Mouse (Mus musculus) forebrain, embryonic 15.5 days (tissue): Measurements from ENCODE around the gene Moap1. TPM values are rescaled to one million over a fixed set of nuclear protein-coding genes. Genes with fewer than 3 reads are reported as not detected.
A peak's percentile ranks its signal among the peaks of the same experiment; 100 is the strongest.

Experiments used
- ATAC-seq: fragments of 200-750 bp; cut with Nextera tagmentation; replicated peaks from 2 replicates; pipeline ENCODE4 v1.8.0; 2017; ENCODE audit warnings: mild to moderate bottlenecking, moderate TSS enrichment, moderate library complexity
- H3K27ac ChIP-seq: fragments of 300-500 bp; sonication (generic); replicated peaks from 2 replicates; pipeline ENCODE4 v1.5.1; 2015; ENCODE audit warnings: mild to moderate bottlenecking, inconsistent platforms
- H3K27me3 ChIP-seq: fragments of 300-500 bp; sonication (generic); 2 replicates; pipeline ENCODE4 v1.6.1; 2015; ENCODE audit warnings: inconsistent platforms
- H3K36me3 ChIP-seq: fragments of 300-500 bp; sonication (generic); 2 replicates; pipeline ENCODE4 v1.6.1; 2015; ENCODE audit warnings: mild to moderate bottlenecking, inconsistent platforms
- H3K4me1 ChIP-seq: fragments of 300-500 bp; sonication (generic); 2 replicates; pipeline ENCODE4 v1.6.1; 2015; ENCODE audit warnings: inconsistent platforms
- H3K4me2 ChIP-seq: fragments of 300-500 bp; sonication (generic); replicated peaks from 2 replicates; pipeline ENCODE4 v1.6.1; 2015; ENCODE audit warnings: mild to moderate bottlenecking, inconsistent platforms
- H3K4me3 ChIP-seq: fragments of 300-500 bp; sonication (generic); 2 replicates; pipeline ENCODE4 v1.5.1; 2015; ENCODE audit warnings: mild to moderate bottlenecking, inconsistent platforms
- H3K9ac ChIP-seq: fragments of 300-500 bp; sonication (generic); replicated peaks from 2 replicates; pipeline ENCODE4 v1.6.1; 2015; ENCODE audit warnings: mild to moderate bottlenecking, inconsistent platforms
- H3K9me3 ChIP-seq: fragments of 300-500 bp; sonication (generic); 2 replicates; pipeline ENCODE4 v1.6.1; 2016; ENCODE audit warnings: inconsistent platforms
- WGBS: fragments of 180-500 bp; shearing (Covaris S2); methylation state at CpG from one replicate; pipeline ENCODE4 v1.1.7; 2015; ENCODE audit warnings: mixed read lengths; 5-methylcytosine and 5-hydroxymethylcytosine counted together
- polyA plus RNA-seq: library from polyadenylated mRNA; unstranded; fragments of >200 nt; fragmentation: Nextera tagmentation; extraction: Ambion mirVana; gene quantifications from 2 replicates; pipeline ENCODE4 v1.2.1, GENCODE M21; 2015

Gene Moap1
- 48.9 and 53.2 TPM in 2 replicates for polyA plus RNA-seq

DNA sequence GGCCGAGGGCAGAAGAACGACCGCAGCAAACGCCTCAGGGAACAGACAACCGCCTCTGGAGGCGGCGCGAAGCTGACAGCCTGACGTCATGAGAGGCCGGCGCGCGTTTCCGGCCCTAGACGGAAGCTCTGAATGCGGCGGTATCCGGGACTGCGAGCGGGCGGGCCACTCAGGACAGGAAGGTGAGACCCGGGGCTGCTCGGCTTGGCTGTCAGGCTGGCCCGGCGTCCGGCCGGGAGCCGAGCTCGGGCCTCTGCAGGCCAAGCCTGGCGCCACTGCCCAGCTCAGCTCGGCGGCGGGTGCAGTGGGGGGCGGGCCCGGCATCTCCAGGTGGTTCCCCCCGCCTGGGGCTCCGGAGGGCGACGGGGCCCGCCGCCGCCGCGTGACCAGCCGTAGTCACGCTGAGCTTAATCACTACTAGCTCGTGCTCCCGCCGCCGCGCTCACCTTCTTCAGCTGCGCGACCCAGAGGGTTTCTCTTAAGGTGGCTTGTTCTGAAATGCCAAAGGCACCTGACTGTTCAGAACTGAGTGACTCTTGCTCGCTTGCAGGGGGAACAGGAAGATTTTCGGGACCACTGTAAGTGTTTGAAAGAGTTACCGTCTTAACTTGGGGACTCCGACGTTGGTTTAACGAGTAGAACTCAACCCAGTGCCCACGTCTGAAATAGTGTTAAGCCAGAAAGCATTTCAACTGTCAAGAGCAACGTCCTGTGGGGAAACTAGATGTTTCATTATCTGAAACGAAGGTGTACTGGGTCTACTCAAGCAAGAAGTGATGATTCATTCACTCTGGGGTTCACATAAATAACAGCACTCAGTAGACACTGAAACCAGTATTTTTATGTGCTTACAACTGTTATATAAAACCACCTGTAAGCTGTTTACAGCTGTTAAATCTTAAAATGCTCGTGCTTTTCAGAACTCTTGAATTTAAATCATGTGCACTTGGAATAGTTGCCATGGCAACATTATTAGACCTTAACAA lies at the start of gene Moap1, which contains the start of gene Tmem251:
TSS of gene Moap1 (minus strand) at position 73 of the 986 bp plus-strand sequence.
TSS of gene Tmem251 (plus strand) at position 174 of the 986 bp plus-strand sequence.
- H3K9me3 ChIP-seq, result no peaks in the 10 kb centered on the region
- peak within 1 kb of the TSS; percentile 74 for H3K4me3 ChIP-seq
- no peaks in the 10 kb centered on the region for H3K27me3 ChIP-seq
- under 1% methylated on average over 58 of the region's 63 CpGs for WGBS
- H3K36me3 ChIP-seq, result peaks cover 9% of the 10 kb centered on the region; the same call in 1 of the 2 replicates
- H3K9ac ChIP-seq, result peak within 1 kb of the TSS; percentile 83
- peak within 1 kb of the TSS; percentile 92 for H3K27ac ChIP-seq
- peak; percentile 98 for ATAC-seq
- H3K4me2 ChIP-seq, result peak within 1 kb of the TSS; percentile 86
- peaks cover 26% of the 10 kb centered on the region for H3K4me1 ChIP-seq

DNA sequence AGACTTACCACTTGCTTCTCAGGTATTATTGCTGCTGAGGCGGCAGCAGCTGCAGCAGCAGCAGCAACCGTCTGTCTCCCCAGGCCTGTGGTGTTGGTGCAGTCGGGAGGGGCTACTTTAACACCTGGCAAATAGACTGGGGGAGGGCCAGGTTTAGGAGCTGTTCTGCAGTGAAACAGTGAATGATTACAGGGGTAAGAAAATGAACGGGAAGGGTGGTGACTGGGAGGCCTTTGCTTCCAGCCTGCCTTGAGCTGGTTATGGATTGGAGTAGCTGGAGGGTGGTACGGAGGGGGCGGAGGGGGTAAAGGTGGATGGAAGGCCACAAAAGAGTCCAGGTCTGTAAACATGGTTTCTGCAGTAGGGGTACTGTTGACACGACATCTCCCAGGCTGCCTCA lies 44.5 kb upstream of the Moap1 start:
- Histone ChIP-seq H3K4me3 (no peak overlapping the region), H3K27ac (no peak overlapping the region), H3K9ac (no peak overlapping the region), H3K36me3 (peaks cover 62% of the 10 kb centered on the region), H3K27me3 (no peaks in the 10 kb centered on the region), H3K4me1 (no peaks in the 10 kb centered on the region), H3K4me2 (no peak overlapping the region), H3K9me3 (no peaks in the 10 kb centered on the region)
- no peak for ATAC-seq
- 91% methylated on average over 7 of the region's 7 CpGs for WGBS

GRCm38 (mm10) chr12:102785593-102785985 lies 42.1 kb upstream of the Moap1 start:
- peaks cover 46% of the 10 kb centered on the region for H3K36me3 ChIP-seq
- H3K4me3 ChIP-seq, result no peak overlapping the region
- H3K9me3 ChIP-seq, result no peaks in the 10 kb centered on the region
- no peaks in the 10 kb centered on the region for H3K27me3 ChIP-seq
- H3K4me2 ChIP-seq, result no peak overlapping the region
- ATAC-seq, result no peak
- H3K9ac ChIP-seq, result no peak overlapping the region
- 84% methylated on average over 5 of the region's 5 CpGs for WGBS
- H3K27ac ChIP-seq, result no peak overlapping the region
- no peaks in the 10 kb centered on the region for H3K4me1 ChIP-seq

- H3K27me3 ChIP-seq, result no peaks in the 10 kb centered on the region
- ATAC-seq, result no peak
- H3K4me2 ChIP-seq, result no peak overlapping the region
- H3K9ac ChIP-seq, result no peak overlapping the region
- no peaks in the 10 kb centered on the region for H3K4me1 ChIP-seq
- H3K27ac ChIP-seq, result no peak overlapping the region
- no peaks in the 10 kb centered on the region for H3K9me3 ChIP-seq
- H3K36me3 ChIP-seq, result peaks cover 43% of the 10 kb centered on the region
- no peak overlapping the region for H3K4me3 ChIP-seq
- WGBS, result 91% methylated on average over 19 of the region's 19 CpGs
Observed at GRCm38 (mm10) chr12:102784899-102785592, 41.6 kb upstream of the Moap1 start.

GRCm38 (mm10) chr12:102782841-102783240 lies 39.4 kb upstream of the Moap1 start:
- H3K27me3 ChIP-seq, result no peaks in the 10 kb centered on the region
- WGBS, result 95% methylated on average over 5 of the region's 5 CpGs

GRCm38 (mm10) chr12:102779452-102779851 lies 36.0 kb upstream of the Moap1 start:
- Histone ChIP-seq H3K27me3 (no peaks in the 10 kb centered on the region), H3K27ac (no peak overlapping the region), H3K9ac (no peak overlapping the region), H3K36me3 (peaks cover 37% of the 10 kb centered on the region), H3K4me3 (no peak overlapping the region), H3K4me2 (no peak overlapping the region), H3K9me3 (no peaks in the 10 kb centered on the region), H3K4me1 (no peaks in the 10 kb centered on the region)
- ATAC-seq, result no peak
- whole genome bisulfite sequencing, result 59% methylated on average over 3 of the region's 3 CpGs

More at GRCm38 (mm10) chr12:102782841-102783240, 39.4 kb upstream of the Moap1 start:
- no peak overlapping the region for H3K4me2 ChIP-seq
- ATAC-seq, result no peak
- no peak overlapping the region for H3K27ac ChIP-seq
- no peak overlapping the region for H3K9ac ChIP-seq
- H3K4me1 ChIP-seq, result no peaks in the 10 kb centered on the region
- H3K9me3 ChIP-seq, result no peaks in the 10 kb centered on the region
- no peak overlapping the region for H3K4me3 ChIP-seq
- H3K36me3 ChIP-seq, result peaks cover 31% of the 10 kb centered on the region

- WGBS, result 91% methylated on average over 5 of the region's 5 CpGs
- Histone ChIP-seq H3K4me3 (no peak overlapping the region), H3K36me3 (peaks cover 42% of the 10 kb centered on the region), H3K27ac (no peak overlapping the region), H3K4me2 (no peak overlapping the region), H3K9me3 (no peaks in the 10 kb centered on the region), H3K9ac (no peak overlapping the region), H3K4me1 (no peaks in the 10 kb centered on the region), H3K27me3 (no peaks in the 10 kb centered on the region)
- ATAC-seq, result no peak
Observed at GRCm38 (mm10) chr12:102778151-102778550, 34.7 kb upstream of the Moap1 start.

DNA sequence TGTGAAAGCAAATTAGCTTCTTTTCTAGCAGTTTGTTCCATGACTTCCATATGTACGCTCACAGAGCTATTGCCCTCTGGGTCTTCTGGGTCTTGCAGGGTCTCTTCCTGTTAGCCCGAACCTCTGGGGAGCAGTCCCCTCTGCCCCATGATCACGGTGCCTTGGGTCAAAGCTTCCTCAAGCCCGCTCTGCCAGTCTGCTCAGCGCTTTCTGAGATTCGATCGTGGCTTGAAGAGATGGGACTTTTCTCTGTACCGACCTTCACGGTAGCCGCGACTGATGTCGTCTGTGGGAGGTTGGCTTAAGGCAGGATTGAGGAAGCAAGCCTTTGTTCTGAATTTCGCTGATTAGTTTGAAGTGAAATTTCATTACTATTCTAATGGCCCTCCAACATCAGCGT lies 32.6 kb upstream of the Moap1 start:
- H3K9me3 ChIP-seq, result no peaks in the 10 kb centered on the region
- no peak for ATAC-seq
- no peaks in the 10 kb centered on the region for H3K4me1 ChIP-seq
- no peak overlapping the region for H3K27ac ChIP-seq
- no peak overlapping the region for H3K4me3 ChIP-seq
- H3K4me2 ChIP-seq, result no peak overlapping the region
- H3K36me3 ChIP-seq, result peaks cover 61% of the 10 kb centered on the region
- 92% methylated on average over 14 of the region's 14 CpGs for WGBS
- H3K27me3 ChIP-seq, result no peaks in the 10 kb centered on the region
- H3K9ac ChIP-seq, result no peak overlapping the region

DNA sequence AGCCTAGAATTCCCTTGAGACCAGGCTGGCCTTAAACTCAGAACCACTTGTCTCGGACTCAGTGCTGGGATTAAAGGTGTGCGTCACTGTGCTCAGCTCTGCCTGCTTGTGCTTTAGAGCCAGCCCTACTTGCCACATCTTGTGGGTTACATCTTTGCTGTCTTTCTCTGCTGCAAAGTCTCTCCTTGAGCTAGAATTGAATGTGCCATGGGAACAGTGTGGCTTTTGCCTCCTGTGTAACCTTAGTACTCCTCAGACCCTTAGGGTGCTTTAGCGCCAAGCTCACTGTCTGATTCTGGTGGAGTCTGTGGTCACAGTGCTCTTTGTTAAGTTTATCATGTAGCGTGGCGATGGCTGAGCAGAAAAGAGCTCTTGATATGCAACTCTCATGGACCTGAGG lies 29.2 kb upstream of the Moap1 start:
- no peak for ATAC-seq
- WGBS, result 95% methylated on average over 5 of the region's 5 CpGs
- H3K36me3 ChIP-seq, result peaks cover 89% of the 10 kb centered on the region
- H3K4me1 ChIP-seq, result no peaks in the 10 kb centered on the region
- no peak overlapping the region for H3K9ac ChIP-seq
- no peak overlapping the region for H3K4me2 ChIP-seq
- H3K4me3 ChIP-seq, result no peak overlapping the region
- H3K27me3 ChIP-seq, result no peaks in the 10 kb centered on the region
- no peaks in the 10 kb centered on the region for H3K9me3 ChIP-seq
- H3K27ac ChIP-seq, result no peak overlapping the region

- Histone ChIP-seq H3K9ac (no peak overlapping the region), H3K27ac (no peak overlapping the region), H3K9me3 (no peaks in the 10 kb centered on the region), H3K4me2 (no peak overlapping the region), H3K36me3 (peaks cover 88% of the 10 kb centered on the region), H3K27me3 (no peaks in the 10 kb centered on the region), H3K4me1 (no peaks in the 10 kb centered on the region), H3K4me3 (no peak overlapping the region)
- 95% methylated on average over 8 of the region's 8 CpGs for WGBS
- ATAC-seq, result no peak
Observed at GRCm38 (mm10) chr12:102771601-102772000, 28.1 kb upstream of the Moap1 start.

DNA sequence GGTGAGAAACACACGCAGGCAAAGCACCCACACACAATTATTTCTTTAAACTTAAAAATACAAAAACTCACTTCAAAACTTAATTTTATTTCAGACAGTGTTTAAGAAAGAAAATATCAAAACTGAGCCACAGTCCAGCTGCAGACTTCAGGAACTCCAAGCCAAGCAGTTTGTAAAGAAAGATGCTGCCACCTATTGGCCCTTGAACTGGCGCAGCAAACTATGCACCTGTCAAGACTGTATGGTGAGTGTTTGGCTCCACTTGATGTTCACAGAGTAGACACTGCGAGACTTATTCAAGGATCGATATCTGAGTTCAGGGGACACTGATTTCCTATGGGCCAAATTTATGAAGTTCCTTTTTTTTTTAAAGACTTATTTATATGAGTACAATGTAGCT lies 25.5 kb upstream of the Moap1 start:
- no peak overlapping the region for H3K9ac ChIP-seq
- H3K27ac ChIP-seq, result no peak overlapping the region
- no peaks in the 10 kb centered on the region for H3K9me3 ChIP-seq
- no peak for ATAC-seq
- H3K27me3 ChIP-seq, result no peaks in the 10 kb centered on the region
- no peak overlapping the region for H3K4me2 ChIP-seq
- H3K4me1 ChIP-seq, result no peaks in the 10 kb centered on the region
- no peak overlapping the region for H3K4me3 ChIP-seq
- peaks cover 90% of the 10 kb centered on the region for H3K36me3 ChIP-seq
- 90% methylated on average over 4 of the region's 4 CpGs for WGBS

- Histone ChIP-seq H3K4me1 (peaks cover 16% of the 10 kb centered on the region), H3K27ac (no peak overlapping the region), H3K9ac (no peak overlapping the region), H3K27me3 (no peaks in the 10 kb centered on the region), H3K36me3 (peaks cover 54% of the 10 kb centered on the region), H3K4me3 (no peak overlapping the region), H3K4me2 (no peak overlapping the region), H3K9me3 (no peaks in the 10 kb centered on the region)
- no peak for ATAC-seq
Observed at GRCm38 (mm10) chr12:102763696-102764095, 20.2 kb upstream of the Moap1 start.
